Mouse (Mus musculus): ENCODE data around the gene Clasp1. TPM values are rescaled to one million over a fixed set of nuclear protein-coding genes. Genes with fewer than 3 reads are reported as not detected.

Gene Clasp1
- total and polyA plus RNA-seq, 3 experiments: 32.0 to 53.2 (median 42.2) TPM

DNA sequence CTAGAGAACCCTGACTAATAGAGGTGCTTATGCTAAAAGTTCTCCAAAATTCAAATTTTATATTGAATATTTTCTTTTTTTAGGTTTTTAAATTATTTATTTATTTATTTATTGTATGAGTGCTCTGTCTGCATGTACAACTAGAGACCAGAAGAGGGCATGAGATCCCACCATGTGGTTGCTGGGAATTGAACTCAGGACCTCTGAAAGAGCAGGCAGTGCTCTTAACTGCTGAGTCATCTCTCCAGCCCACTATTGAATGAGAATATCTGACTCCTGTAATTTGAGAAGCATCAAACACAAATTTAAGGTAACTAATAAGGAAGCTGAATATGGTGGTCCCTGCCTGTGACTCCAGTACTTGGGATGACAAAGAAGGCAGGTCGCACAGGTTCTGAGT lies 20.9 kb upstream of the Clasp1 start:
- in situ Hi-C loops (cut with MboI; ENCODE audit: low pct_ligation_motif_present, low pct_unique_long_range_greater_than_20kb, low sequenced_read_pairs) (loop anchor here (10.0 kb wide), 1 partner anchor 127 kb away; no protein-coding TSS in a partner anchor), dilution Hi-C loops (cut with MboI; ENCODE audit: extremely low pct_ligation_motif_present, extremely low pct_unique_long_range_greater_than_20kb, low sequenced_read_pairs) (no loop called here)
- no peak overlapping the region for H3K4me3 ChIP-seq (replicated peaks in 1 of 3; ENCODE audit: low read depth in 2 of 3, low read length in 2 of 3, poor library complexity in 1 of 3)
- no peak overlapping the region for H3K27ac ChIP-seq (ENCODE audit: insufficient read depth, low read depth)
- TF ChIP-seq ZC3H11A (IDR thresholded peaks at IDR 0.05; ENCODE audit: low read depth, low read length) (peak; percentile 65; the same call in 1 of the 2 replicates), IRF4 (IDR thresholded peaks at IDR 0.05; ENCODE audit: low read depth, low read length) (0 out of 2 replicates have a peak, but pooled peaks have one; percentile 23), CTCF (conservative IDR thresholded peaks at IDR 0.05 in 1 of 2, IDR thresholded peaks at IDR 0.05 in 1 of 2; ENCODE audit: low read depth in 2 of 2, low read length in 2 of 2) (peak in 1 of 2 experiments; percentile 70; a peak in 2 of 4 replicates), JUND (conservative IDR thresholded peaks at IDR 0.05; ENCODE audit: low read depth, low read length) (0 out of 2 replicates have a peak, but pooled peaks have one; percentile 17), MYC (IDR thresholded peaks at IDR 0.05; ENCODE audit: low read depth, low read length) (peak; percentile 79), SMC3 (IDR thresholded peaks at IDR 0.05; ENCODE audit: low read depth, low read length) (peak; percentile 70), USF2 (conservative IDR thresholded peaks at IDR 0.05; ENCODE audit: low read depth, low read length) (no peak), E2F4 (IDR thresholded peaks at IDR 0.05; ENCODE audit: insufficient replicate concordance, low read depth, low read length) (no peak), RCOR1 (conservative IDR thresholded peaks at IDR 0.05; ENCODE audit: low read depth, low read length) (no peak), CHD2 (IDR thresholded peaks at IDR 0.05; ENCODE audit: low read length) (no peak), MAFK (IDR thresholded peaks at IDR 0.05; ENCODE audit: insufficient replicate concordance, low read length) (peak; percentile 97), RAD21 (IDR thresholded peaks at IDR 0.05; ENCODE audit: low read depth, low read length) (peak; percentile 72), NRF1 (IDR thresholded peaks at IDR 0.05; ENCODE audit: low read depth, low read length) (no peak), NELFE (IDR thresholded peaks at IDR 0.05; ENCODE audit: low read depth, low read length) (no peak), POLR2AphosphoS2 (IDR thresholded peaks at IDR 0.05; ENCODE audit: low read depth, low read length) (no peak)
- H3K79me2 ChIP-seq (replicated peaks; ENCODE audit: control insufficient read depth, extremely low read depth, insufficient read depth, poor library complexity, severe bottlenecking): no peaks in the 10 kb centered on the region
- H3K27me3 ChIP-seq (replicated peaks): no peaks in the 10 kb centered on the region
- no peak overlapping the region for H3K9ac ChIP-seq (ENCODE audit: insufficient read depth, low read depth)
- DNase-seq (ENCODE audit: extremely low read depth): peak; percentile 64
- peaks cover 4 to 20% of the 10 kb centered on the region in 2 experiments; a peak in 3 of 4 replicates for H3K4me1 ChIP-seq (ENCODE audit: control insufficient read depth in 1 of 2, insufficient read depth in 2 of 2)
- H3K36me3 ChIP-seq (replicated peaks in 1 of 2; ENCODE audit: control insufficient read depth in 1 of 2, insufficient read depth in 1 of 2, low read length in 1 of 2): no peaks in the 10 kb centered on the region
- H3K4me2 ChIP-seq (ENCODE audit: insufficient read depth, low read depth, poor library complexity, severe bottlenecking): no peak overlapping the region
- no peaks in the 10 kb centered on the region for H3K9me3 ChIP-seq (replicated peaks; ENCODE audit: low read length)

GRCm38 (mm10) chr1:118368721-118369461 lies 20.0 kb upstream of the Clasp1 start:
- Histone ChIP-seq H3K79me2 (replicated peaks; ENCODE audit: control insufficient read depth, extremely low read depth, insufficient read depth, poor library complexity, severe bottlenecking) (no peaks in the 10 kb centered on the region), H3K4me1 (ENCODE audit: control insufficient read depth in 1 of 2, insufficient read depth in 2 of 2) (peaks cover 4 to 20% of the 10 kb centered on the region in 2 experiments; a peak in 3 of 4 replicates), H3K9ac (ENCODE audit: insufficient read depth, low read depth) (no peak overlapping the region), H3K4me3 (replicated peaks in 1 of 3; ENCODE audit: low read depth in 2 of 3, low read length in 2 of 3, poor library complexity in 1 of 3) (no peak overlapping the region), H3K4me2 (ENCODE audit: insufficient read depth, low read depth, poor library complexity, severe bottlenecking) (no peak overlapping the region), H3K27me3 (replicated peaks) (no peaks in the 10 kb centered on the region), H3K27ac (ENCODE audit: insufficient read depth, low read depth) (no peak overlapping the region), H3K36me3 (replicated peaks in 1 of 2; ENCODE audit: control insufficient read depth in 1 of 2, insufficient read depth in 1 of 2, low read length in 1 of 2) (no peaks in the 10 kb centered on the region), H3K9me3 (replicated peaks; ENCODE audit: low read length) (no peaks in the 10 kb centered on the region)
- dilution Hi-C loops (cut with MboI; ENCODE audit: extremely low pct_ligation_motif_present, extremely low pct_unique_long_range_greater_than_20kb, low sequenced_read_pairs) (no loop called here), in situ Hi-C loops (cut with MboI; ENCODE audit: low pct_ligation_motif_present, low pct_unique_long_range_greater_than_20kb, low sequenced_read_pairs) (loop anchor here (10.0 kb wide), 1 partner anchor 126 kb away; no protein-coding TSS in a partner anchor)
- TF ChIP-seq SIN3A (IDR thresholded peaks at IDR 0.05; ENCODE audit: low read length) (no peak), TBP (conservative IDR thresholded peaks at IDR 0.05; ENCODE audit: low read depth, low read length) (no peak), MXI1 (IDR thresholded peaks at IDR 0.05; ENCODE audit: low read depth, low read length) (no peak), CHD2 (IDR thresholded peaks at IDR 0.05; ENCODE audit: low read length) (no peak), USF2 (conservative IDR thresholded peaks at IDR 0.05; ENCODE audit: low read depth, low read length) (no peak), NRF1 (IDR thresholded peaks at IDR 0.05; ENCODE audit: low read depth, low read length) (no peak), JUN (IDR thresholded peaks at IDR 0.05; ENCODE audit: insufficient read depth, low read depth, low read length) (no peak), ZNF384 (IDR thresholded peaks at IDR 0.05; ENCODE audit: low read depth, low read length) (no peak), ZC3H11A (IDR thresholded peaks at IDR 0.05; ENCODE audit: low read depth, low read length) (no peak), E2F4 (IDR thresholded peaks at IDR 0.05; ENCODE audit: insufficient replicate concordance, low read depth, low read length) (no peak), ZMIZ1 (IDR thresholded peaks at IDR 0.05; ENCODE audit: low read depth, low read length) (no peak), JUND (conservative IDR thresholded peaks at IDR 0.05; ENCODE audit: low read depth, low read length) (no peak), BHLHE40 (IDR thresholded peaks at IDR 0.05; ENCODE audit: low read depth, low read length) (no peak), POLR2A (IDR thresholded peaks at IDR 0.05; ENCODE audit: low read depth, low read length) (no peak), IRF4 (IDR thresholded peaks at IDR 0.05; ENCODE audit: low read depth, low read length) (no peak)
- no peak for DNase-seq (ENCODE audit: extremely low read depth)
